Mouse (Mus musculus) ES-Bruce4 (cell line): ENCODE measurements around the gene Slc17a2.

Source experiments
- CTCF ChIP-seq: IDR thresholded peaks from one replicate; pipeline ENCODE4 v1.8.1; 2011; ENCODE audit warnings: low read depth, low read length
- EP300 ChIP-seq: IDR thresholded peaks from 2 replicates; pipeline ENCODE4 v1.6.1; 2011; ENCODE audit warnings: low read depth, low read length; ENCODE audit not compliant: insufficient read depth
- POLR2A ChIP-seq: IDR thresholded peaks from one replicate; pipeline ENCODE4 v1.8.1; 2011; ENCODE audit warnings: low read length; ENCODE audit not compliant: insufficient read depth

GRCm38 (mm10) chr13:23759916-23760239, 46.9 kb upstream of the Slc17a2 start:
- no peak for TF ChIP-seq CTCF
- no peak for TF ChIP-seq EP300
- no peak for TF ChIP-seq POLR2A
